Mouse (Mus musculus) right cerebral cortex, postnatal 25 days (tissue): ENCODE data around the gene 2210407C18Rik.

Source experiments
- DNase-seq: peaks from one replicate; pipeline ENCODE4 v3.0.0; 2022

2210407C18Rik gene

DNA sequence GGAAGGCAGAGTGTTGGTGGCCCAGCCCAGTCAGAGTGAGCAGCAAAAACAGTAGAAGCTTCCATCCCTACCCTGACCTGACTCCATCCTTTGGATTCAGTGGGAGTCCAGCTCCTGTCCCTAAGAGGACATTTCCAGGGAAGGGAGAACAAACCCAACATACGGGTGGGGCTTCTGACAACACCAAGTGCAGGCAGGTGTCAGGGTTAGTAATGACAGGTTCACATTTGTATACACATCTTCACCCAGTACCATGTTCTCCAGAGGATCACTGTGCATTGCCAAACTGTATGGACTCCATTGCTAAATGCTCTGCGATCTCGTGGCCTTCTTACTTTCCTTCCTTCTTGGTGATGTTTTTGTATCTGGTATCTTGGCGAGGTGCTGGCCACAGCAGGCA, at the start of gene 2210407C18Rik:
Gene 2210407C18Rik (minus strand): TSS at position 101 of the 400 bp plus-strand sequence.
- DNase-seq: no peak

DNA sequence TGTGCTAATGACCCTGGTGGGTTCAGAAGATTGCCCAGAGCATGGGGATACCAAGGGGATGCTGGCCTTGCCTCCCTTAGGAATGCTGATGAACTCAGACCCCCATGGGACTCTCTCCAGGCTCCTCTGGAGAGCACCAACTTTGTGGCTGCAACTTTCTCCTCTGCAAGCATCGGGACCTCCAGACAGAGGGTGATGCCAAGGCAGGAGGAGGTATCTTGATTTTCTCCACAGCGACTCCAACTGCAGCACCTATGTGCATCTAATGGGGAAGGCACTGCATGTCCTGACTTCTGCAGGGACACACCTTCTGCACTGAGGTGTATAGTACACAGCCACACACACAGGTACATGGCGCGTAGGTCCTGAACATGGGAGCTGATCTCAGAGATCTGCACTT, 42.7 kb upstream of the 2210407C18Rik start, which contains the start of gene Olfr322:
Gene Olfr322 (plus strand): TSS at position 187 of the 400 bp plus-strand sequence.
- DNase-seq: no peak

DNA sequence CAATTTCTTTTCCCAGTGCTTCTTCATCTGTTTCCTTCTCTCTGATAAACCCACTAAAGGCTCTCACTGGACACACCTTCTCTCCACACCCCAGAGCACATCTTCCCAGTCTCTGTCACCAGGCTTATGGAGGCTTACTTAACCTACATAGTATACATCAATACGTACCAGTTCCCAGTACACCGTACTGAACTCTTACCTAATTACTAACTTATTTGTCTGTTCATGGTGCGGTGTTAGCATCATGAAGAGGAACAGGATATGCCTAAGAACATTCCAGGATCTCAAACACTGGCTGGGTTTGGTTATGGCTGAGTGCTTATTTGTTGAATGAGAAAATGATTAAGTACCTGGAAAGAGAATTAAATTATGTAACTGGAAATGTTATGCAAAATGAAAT, 39.3 kb upstream of the 2210407C18Rik start:
- no peak for DNase-seq

DNA sequence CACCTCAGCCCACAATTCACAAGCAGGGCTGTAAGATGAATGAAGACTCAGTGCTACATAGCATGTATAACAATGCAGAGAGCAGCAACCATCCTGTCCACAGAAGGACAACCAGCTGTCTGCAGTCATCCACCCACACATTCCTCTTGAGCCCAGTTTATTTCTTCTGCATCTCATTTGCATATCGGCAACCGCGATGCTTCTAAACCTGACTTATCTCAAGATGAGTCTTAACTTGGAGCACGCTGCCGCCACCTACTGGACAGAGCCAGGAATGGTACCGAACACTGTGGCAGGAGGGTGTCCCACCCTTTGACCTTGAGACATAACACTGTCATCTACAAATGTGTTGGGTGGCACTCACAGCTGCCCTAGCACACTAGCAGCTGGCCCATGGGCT, 27.5 kb upstream of the 2210407C18Rik start:
- DNase-seq: no peak

DNA sequence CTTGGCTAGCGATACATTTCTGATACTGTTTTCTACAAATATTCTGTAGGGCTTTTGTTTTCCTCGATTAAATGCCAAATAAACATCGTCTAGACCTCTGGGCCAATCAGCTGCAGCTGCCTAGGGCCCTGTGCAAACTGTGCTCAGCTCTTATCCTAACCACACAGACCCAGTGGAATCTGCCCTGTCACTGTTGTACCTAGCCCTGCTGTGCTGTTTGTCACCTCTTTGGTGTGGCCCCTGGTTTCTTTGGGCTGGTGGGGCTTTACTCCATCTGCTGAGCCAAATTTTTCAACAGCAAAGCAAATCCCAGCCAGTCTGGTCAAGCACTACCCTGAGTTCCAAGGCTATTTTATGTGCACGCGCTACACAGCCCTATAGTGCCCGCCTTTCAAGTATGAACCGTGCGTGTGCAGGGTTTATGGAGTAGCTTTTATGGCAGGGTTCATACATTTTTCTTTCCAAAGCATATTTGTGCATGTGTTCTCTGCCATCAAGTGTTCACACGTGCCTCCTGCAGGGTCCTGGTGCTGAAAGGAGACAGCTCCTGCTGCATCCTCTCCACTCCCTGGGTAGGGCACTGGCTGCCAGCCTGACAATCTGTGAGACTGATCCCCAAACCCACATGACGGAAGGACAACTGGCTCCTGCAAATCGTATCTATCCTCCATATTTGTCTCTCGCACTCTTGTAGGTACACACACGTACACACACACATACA, 25.9 kb upstream of the 2210407C18Rik start:
- no peak for DNase-seq

DNA sequence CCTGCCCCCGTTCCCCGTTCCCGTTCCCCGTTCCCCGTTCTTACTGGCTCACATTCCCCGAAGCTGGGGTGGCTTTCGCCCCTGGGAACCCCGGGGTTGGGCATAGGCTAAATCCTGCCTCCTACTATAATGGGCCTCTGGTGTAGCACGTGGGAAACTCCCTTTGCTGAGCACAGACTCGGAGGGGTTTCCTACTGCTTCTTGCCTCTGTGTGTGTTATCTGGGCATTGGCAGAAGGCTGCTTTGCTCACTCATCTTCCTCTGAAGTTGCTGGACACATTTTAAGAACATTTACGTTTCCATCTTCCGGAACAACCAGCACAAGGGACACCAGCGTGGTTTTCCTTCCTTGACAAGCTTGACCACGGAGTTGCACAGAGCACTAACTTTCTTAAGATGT, 25.2 kb upstream of the 2210407C18Rik start:
- DNase-seq: no peak

DNA sequence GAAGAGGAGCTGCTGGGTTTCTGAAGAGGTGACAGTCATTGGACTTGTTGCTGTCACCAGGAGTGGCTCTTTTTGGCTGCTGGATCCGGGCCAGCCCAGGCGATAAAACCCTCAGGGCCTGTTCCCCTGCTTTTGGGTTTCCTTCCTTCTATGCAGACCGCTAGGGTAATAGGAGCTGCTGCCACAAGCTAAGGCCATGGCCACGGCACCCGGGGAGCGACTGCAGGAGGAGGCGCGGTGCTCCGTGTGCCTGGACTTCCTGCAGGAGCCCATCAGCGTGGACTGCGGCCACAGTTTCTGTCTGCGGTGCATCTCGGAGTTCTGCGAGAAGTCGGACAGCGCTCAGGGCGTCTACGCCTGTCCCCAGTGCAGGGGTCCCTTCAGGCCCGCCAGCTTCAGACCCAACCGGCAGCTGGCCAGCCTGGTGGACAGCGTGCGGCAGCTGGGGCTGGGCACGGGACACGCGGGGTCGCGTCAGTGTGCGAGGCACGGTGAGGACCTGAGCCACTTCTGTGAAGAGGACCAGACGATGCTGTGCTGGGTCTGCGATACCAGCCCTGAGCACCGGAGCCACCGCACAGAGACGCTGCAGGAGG, 24.5 kb upstream of the 2210407C18Rik start, which contains the start of gene Trim58:
Gene Trim58 (plus strand): TSS at position 194 of the 596 bp plus-strand sequence.
- DNase-seq: no peak

DNA sequence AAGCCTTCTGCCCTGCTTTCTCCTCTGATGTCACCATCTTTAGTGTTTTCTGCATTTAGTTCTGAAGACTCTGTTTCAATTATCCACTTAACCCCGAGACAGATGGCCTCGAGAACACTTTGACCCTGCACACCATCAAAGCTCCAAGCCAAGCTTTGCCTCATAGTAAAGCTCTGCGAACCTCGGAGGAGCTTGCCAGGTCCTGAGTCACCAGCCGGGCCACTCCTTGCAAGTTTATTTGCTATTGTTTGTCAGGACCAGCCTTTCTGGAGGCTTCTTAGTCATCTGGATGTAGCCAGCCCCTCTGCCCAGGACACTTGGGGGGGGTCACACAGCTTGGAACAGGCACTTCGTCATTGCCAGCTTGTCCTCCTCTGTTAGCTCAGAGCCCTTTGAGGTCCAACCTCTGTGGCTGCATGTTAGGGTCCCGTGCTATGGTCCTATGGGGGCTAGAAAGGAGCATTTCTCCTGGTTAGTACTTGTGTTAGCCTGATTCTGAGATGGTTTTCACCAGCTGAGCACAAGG, 22.4 kb upstream of the 2210407C18Rik start:
- no peak for DNase-seq

DNA sequence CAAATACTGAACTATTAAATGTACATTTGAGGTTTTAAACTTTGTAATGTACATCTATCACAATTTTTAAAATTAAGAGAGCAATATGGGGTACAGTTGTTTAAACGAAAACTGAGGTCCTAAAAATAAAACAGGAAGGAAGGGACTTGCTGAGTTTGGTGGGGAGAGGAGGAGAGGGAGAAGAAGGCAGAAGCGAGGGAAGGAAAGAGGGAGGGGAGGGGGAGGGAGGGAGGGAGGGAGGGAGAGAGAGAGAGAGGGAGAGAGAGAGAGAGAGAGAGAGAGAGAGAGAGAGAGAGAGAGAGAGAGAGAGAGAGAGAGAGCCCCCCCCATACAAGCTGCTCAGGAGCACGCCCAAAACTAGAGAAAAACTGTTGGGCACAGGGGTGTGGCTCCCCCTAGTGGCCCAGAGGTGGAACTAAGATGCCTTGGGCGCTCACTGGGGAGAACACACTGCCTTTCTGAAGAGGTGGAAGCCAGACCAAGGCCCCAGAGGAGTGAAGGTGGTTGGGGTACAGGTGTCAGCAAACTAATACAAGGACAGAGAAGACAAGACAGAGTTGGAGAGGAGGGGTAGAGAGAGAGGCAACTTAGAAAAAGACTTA, 20.6 kb upstream of the 2210407C18Rik start:
- DNase-seq: no peak

DNA sequence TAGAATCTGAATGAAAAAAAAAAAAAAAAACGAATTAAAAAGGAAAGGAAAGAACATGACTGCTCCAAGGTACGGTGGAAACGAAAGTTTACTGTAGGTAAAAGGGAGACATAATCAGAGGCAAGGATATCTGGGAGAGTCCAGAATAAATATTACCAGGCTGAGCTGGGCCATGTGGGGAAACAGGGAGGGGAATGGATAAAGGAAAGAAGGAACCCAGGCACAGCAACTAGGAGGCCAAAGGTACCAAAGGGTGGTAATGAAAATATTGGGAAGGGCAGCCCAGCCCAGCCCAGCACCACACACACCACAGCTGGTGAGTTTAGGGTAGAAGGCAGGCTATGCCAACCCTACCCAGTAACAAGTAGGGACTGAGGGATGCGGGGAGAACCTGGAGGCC, 19.0 kb upstream of the 2210407C18Rik start:
- DNase-seq: no peak

DNA sequence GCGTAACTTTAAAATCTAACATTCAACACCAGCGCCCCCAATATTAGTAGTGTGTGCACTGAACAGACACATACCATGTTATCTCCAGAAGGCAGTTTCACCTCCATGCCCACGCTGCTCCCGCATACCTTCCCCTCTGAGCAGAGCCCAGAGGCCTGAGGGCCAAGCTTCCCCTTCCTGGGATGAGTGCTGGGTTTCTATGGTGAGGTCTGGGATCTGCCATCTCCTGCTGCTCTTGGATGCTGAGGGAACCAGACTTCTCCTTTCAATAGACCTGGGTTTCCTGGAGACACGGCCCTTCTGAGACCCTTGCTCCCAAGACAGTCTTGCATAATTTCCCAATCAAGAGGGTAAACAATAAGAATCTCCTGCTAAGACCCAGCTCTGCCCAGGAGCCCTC, 14.5 kb upstream of the 2210407C18Rik start, which contains the start of gene Olfr323:
Gene Olfr323 (minus strand): TSS at position 101 of the 400 bp plus-strand sequence.
- DNase-seq: no peak

DNA sequence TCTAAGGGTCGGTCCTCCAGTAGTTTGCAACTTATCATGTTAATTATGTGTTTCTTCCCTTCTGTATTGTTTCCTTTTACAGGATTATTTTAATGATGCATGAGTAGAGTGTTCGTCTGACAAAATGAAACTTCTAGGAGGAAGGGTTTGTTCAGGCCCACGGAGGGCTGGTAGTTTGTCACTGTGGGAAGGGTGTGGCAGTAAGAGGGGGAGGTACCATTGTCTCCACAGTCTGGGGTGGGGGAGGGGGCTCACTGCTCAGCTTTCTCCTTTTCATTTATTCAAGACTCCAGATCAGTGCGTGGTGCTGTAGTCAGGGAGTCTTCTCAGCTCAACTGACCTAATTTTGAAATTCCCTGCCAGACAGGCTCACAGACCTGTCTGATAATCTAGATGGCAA, 10.3 kb upstream of the 2210407C18Rik start:
- DNase-seq: no peak

DNA sequence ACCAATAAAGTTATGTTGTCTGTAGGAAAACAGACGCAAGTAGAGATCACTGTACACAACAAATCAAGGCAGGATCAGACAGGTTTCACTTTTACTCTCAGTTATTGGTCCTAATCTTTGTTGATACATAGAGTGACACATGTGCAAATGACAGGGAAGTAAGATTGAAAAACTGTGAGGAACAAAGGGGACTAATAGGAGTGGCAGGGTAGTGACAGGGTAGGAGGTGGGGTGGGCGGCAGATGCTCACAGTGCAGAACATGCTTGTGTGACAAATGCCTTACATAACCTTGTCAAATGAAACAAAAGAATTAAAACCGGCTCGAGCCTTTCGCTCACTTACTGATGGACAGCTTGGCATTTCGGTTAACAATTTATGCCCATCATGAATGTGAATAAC, 2.9 kb upstream of the 2210407C18Rik start:
- DNase-seq: no peak

DNA sequence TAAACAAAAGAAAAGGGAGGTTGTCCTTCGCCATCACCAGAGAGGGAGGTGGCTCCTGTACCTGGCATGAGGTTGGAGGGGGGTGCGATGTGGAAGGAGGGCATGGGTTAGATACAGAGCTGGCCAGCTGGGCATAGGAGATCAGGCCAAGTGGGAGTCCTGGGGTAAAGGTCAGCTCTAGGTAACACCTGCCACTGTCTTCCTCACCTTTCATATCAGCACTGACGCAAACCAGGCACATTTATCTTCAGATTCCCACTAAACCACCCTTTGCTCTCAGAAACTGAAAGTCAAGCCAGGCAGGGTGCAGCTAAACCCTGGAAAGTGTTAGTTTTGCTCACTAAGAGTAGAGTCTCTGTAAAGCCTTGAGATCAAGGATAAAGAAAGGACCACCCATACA, 2.5 kb upstream of the 2210407C18Rik start:
- DNase-seq: no peak

DNA sequence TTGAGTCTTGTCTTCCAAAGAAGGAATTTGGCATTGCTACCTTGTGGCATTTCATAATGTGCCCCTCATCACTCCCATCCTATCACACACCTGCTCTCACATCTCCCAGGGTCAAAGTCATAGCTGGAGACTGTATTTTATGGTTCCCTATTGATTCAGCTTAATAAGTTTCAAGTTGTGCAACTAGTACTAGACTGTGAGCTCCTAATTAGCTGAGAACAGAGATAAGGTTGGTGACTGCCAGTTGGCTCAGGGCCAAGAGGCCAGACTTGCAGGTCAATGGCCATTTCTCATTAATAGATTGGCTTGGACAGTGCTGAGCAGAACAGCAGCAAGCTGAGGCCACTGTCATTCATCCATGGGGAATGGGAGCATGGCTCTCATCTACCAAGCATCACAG, 1.3 kb downstream of the 2210407C18Rik start:
- DNase-seq: no peak

DNA sequence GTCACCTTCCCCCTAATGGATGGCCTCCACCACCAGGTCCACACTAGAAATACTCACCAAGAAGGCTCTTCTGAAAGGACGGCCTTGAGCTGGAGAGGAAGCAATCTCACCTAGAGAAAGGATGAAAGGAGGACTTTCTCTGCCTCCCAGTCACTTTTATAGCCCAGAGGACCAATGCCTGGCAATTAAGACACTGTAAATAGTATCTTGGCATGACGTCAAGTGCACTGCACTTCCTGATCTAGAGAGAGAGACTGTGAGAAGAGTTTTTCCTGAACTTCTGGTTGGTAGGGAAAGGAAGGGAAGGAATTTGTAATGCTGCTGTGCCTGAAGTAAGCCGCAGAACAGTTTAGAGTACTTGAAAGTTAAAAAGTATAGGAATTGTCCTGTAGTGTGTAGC, 2.5 kb downstream of the 2210407C18Rik start:
- no peak for DNase-seq

DNA sequence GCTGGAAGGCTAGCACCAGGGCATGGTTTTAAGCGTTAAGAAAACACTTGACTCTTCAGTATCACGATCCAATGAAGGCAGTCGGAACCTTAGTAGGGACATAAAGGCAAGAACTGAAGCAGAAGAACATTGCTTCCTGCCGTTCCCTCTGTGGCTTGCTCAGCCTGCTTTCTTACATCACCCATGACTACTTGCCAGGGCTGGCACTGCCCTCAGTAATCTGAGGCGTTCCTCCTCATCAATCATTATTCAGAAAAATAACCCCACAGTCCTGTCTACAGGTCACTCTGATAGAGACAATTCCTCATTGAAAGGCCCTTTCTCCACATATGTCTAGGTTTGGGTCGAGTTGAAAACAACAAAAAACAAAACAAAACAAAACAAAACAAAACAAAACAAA, 8.8 kb downstream of the 2210407C18Rik start:
- DNase-seq: no peak

DNA sequence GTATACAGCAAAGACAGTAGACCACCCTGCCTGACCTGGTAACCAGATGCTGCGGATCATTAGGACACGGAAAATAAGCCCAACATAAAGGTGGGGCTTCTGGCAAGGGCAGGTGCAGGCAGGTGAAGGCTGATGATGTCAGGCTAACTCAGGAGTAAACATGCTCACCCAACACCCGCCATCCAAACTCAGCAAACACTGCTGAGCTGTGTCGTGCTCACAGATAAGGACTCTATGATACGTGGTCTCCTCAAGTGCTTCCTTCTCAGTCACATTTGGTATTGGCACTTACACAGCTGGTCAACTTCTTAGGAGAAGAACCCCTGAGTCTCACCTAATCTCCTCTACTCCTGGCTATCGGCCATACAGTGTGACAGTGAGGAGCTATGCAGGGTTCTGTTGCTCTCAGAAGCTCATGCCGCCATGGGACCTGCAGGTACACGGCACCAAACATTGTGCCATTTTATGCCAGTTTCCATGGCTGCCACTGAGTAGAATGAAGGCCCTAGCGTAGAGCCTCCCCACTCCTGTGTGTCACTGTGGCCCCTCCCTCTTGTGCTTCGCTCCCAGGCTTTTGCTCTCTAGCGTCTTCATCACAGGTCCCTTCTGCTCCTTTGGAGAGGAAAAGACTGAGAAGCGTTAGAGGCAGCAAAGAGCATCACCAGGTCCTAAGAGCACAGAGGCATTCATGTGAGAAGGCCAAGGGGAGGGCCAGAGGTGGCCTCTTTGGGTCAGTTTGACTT, 9.5 kb downstream of the 2210407C18Rik start:
- DNase-seq: no peak

DNA sequence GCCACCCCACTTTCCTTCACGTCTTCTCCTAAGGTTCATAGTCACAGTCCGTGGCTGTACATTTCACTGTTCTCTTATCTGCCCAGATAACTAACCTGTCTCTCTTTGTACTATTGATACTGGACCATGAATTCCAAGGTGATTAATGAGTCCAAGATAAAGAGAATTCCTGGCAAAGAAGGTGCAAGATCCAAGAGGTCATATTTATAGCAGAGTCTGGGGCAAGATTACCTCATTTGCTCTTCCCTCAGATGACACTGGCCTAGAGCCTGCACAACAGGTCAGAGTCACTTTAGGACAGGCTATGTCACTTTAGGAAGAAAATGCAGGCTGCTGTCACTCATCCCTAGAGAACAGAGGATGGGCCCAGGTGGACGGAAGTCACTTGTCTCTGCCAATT, 10.6 kb downstream of the 2210407C18Rik start:
- no peak for DNase-seq

DNA sequence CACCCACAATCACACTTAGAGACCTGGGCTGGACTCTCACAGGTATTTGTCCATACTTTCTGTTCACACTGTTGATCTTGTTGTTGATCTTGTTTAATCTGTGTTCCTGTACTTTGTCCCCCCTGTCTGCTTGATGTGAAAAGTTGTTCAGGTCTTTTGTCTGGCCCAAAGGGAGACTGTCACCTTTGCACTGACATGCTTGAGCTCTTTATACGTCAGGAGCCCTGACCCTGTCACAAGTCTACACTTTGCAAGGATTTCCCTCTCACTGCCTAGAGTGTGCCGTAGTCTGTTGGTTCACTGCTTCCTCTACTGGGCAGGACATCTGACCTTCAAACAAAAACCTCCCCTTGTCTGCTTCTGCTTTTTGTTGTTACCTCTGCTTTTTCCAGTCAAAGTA, 11.2 kb downstream of the 2210407C18Rik start:
- DNase-seq: no peak

DNA sequence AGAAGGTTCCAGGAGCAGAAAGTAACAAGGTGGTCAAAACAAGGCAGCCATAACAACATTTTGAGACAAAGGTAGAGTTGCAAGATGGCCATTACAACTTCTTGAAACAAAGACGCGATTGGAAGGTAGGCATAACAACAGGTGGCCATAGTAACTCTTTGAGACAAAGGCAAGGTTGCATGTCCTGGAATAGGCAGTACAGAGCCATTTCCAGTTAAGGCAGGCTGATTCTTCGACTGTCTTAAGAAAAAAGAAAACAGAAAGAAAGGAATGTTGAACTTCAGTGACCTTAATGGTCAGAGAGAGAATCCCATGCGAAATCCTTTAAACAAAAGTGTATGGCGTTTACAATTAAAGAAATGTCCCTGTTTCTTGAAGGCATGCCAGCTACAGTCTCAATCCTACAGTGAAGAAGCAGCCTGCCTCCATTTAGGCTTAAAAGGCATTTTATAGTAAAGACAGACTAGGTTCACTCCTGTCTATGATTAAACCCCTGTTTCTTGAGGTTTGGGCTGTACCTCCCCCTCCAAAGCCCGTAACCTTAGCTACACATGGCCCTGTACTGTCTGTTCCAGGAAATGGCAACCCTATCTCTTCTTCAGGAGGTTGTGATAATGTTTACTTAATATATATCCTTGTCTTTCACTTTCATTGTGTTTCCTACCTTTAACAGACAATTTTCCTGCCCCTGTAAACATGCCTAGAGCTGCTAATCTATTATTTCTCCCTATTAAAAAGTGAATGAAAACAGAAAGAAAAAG, 12.9 kb downstream of the 2210407C18Rik start:
- no peak for DNase-seq

DNA sequence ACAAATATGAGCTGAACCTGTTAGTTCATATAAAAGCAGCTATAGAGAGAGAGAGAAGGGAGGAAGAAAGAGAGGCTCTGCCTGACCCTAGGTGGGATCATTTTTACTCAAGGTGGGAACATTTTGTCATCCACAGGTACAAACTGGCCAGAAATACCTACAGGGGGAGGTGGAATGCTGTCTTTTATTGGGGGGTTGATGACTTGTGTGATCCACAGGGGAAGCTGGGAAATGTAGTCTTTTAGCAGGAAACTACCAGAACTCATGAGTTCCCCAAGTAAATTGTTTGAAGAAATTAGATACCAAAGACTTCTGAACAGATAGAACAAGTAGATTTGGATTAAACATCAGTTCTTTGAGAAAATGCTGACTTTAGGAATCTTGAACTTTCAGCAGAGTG, 13.8 kb downstream of the 2210407C18Rik start:
- DNase-seq: no peak
